Mouse (Mus musculus) intestine, embryonic 14.5 days (tissue): ENCODE measurements around the gene Zranb3. TPM values are rescaled to one million over a fixed set of nuclear protein-coding genes. Genes with fewer than 3 reads are reported as not detected.
A peak's percentile ranks its signal among the peaks of the same experiment; 100 is the strongest.
"Not testable (repeated sequence)": the region's sequence is repeated elsewhere in the genome, so short reads cannot be mapped to it uniquely, and the experiment has no call there.

Source experiments
- ATAC-seq: fragments of 200-750 bp; cut with Nextera tagmentation; replicated peaks from 2 replicates; pipeline ENCODE4 v1.8.0; 2017; ENCODE audit warnings: low read depth, moderate number of reproducible peaks, moderate TSS enrichment, moderate library complexity; ENCODE audit not compliant: low FRiP score, low TSS enrichment
- DNase-seq: peaks from one replicate; pipeline ENCODE4 v3.0.0-alpha.2; 2018; ENCODE audit warnings: low spot score
- H3K27ac ChIP-seq: fragments of 300-500 bp; sonication (generic); 2 replicates; pipeline ENCODE4 v1.5.1; 2014; ENCODE audit warnings: low read depth, mild to moderate bottlenecking, control low read depth
- H3K27me3 ChIP-seq: fragments of 300-500 bp; sonication (generic); replicated peaks from 2 replicates; pipeline ENCODE4 v1.6.1; 2014; ENCODE audit warnings: low read length, control low read depth; ENCODE audit not compliant: control insufficient read depth, insufficient read depth
- H3K36me3 ChIP-seq: fragments of 300-500 bp; sonication (generic); 2 replicates; pipeline ENCODE4 v1.6.1; 2014; ENCODE audit warnings: low read length, control low read depth; ENCODE audit not compliant: control insufficient read depth, insufficient read depth
- H3K4me1 ChIP-seq: fragments of 300-500 bp; sonication (generic); replicated peaks from 2 replicates; pipeline ENCODE4 v1.6.1; 2014; ENCODE audit warnings: low read length, control low read depth, mixed read lengths; ENCODE audit not compliant: control insufficient read depth, insufficient read depth
- H3K4me2 ChIP-seq: fragments of 300-500 bp; sonication (generic); 2 replicates; pipeline ENCODE4 v1.6.1; 2014; ENCODE audit warnings: low read length
- H3K4me3 ChIP-seq: fragments of 300-500 bp; sonication (generic); 2 replicates; pipeline ENCODE4 v1.5.1; 2014; ENCODE audit warnings: low read depth, low read length, control low read depth, mixed read lengths
- H3K9ac ChIP-seq: fragments of 300-500 bp; sonication (generic); 2 replicates; pipeline ENCODE4 v1.6.1; 2014; ENCODE audit warnings: mild to moderate bottlenecking, low read length
- H3K9me3 ChIP-seq: fragments of 300-500 bp; sonication (generic); 2 replicates; pipeline ENCODE4 v1.6.1; 2016; ENCODE audit warnings: low read length, control low read depth; ENCODE audit not compliant: control insufficient read depth
- WGBS: fragments of 180-500 bp; shearing (Covaris S2); extraction: QIAGEN DNeasy Blood & Tissue Kit; methylation state at CpG from one replicate; pipeline ENCODE4 v1.1.7; 2014; 5-methylcytosine and 5-hydroxymethylcytosine counted together
- polyA plus RNA-seq: library from polyadenylated mRNA; unstranded; fragments of >200 nt; fragmentation: Nextera tagmentation; extraction: Ambion mirVana; gene quantifications from 2 replicates; pipeline ENCODE4 v1.2.1, GENCODE M21; 2014

The Zranb3 gene
- polyA plus RNA-seq, 1 experiment from 2014 or later: 8.4 TPM

GRCm38 (mm10) chr1:127954800-127955199 lies 148.0 kb downstream of the Zranb3 start:
- ATAC-seq: no peak
- H3K4me2 ChIP-seq: no peak overlapping the region
- no peak overlapping the region for H3K9ac ChIP-seq
- WGBS: 49% methylated on average over 4 of the region's 4 CpGs
- DNase-seq: no peak
- no peaks in the 10 kb centered on the region for H3K9me3 ChIP-seq
- H3K27me3 ChIP-seq: no peaks in the 10 kb centered on the region
- no peaks in the 10 kb centered on the region for H3K4me1 ChIP-seq
- no peak overlapping the region for H3K27ac ChIP-seq
- no peaks in the 10 kb centered on the region for H3K36me3 ChIP-seq
- no peak overlapping the region for H3K4me3 ChIP-seq

GRCm38 (mm10) chr1:127954198-127954597 lies 148.6 kb downstream of the Zranb3 start:
- H3K9ac ChIP-seq, H3K36me3 ChIP-seq, H3K27ac ChIP-seq, H3K4me1 ChIP-seq, H3K9me3 ChIP-seq, DNase-seq, H3K4me3 ChIP-seq, ATAC-seq, H3K4me2 ChIP-seq, H3K27me3 ChIP-seq: not testable (repeated sequence)
- WGBS: 79% methylated on average over 4 of the region's 4 CpGs

- H3K9me3 ChIP-seq: 0 out of 2 replicates have a peak, but pooled peaks cover 4% of the 10 kb centered on the region
- H3K4me1 ChIP-seq: no peaks in the 10 kb centered on the region
- H3K36me3 ChIP-seq: no peaks in the 10 kb centered on the region
- H3K27me3 ChIP-seq: no peaks in the 10 kb centered on the region
- WGBS: 89% methylated on average over 4 of the region's 4 CpGs
- H3K27ac ChIP-seq: no peak overlapping the region
- DNase-seq (no peak), ATAC-seq (no peak)
- no peak overlapping the region for H3K4me2 ChIP-seq
- no peak overlapping the region for H3K4me3 ChIP-seq
- no peak overlapping the region for H3K9ac ChIP-seq
These were observed 150.6 kb downstream of the Zranb3 start for GRCm38 (mm10) chr1:127952276-127952675.

GRCm38 (mm10) chr1:127948748-127949147 lies 154.1 kb downstream of the Zranb3 start:
- WGBS: 86% methylated on average over 5 of the region's 5 CpGs
- no peak overlapping the region for H3K4me2 ChIP-seq
- H3K27ac ChIP-seq: no peak overlapping the region
- H3K9ac ChIP-seq: no peak overlapping the region
- H3K36me3 ChIP-seq: peaks cover 9% of the 10 kb centered on the region; the same call in 1 of the 2 replicates
- no peak overlapping the region for H3K4me3 ChIP-seq
- H3K4me1 ChIP-seq: peaks cover 9% of the 10 kb centered on the region; the same call in 1 of the 2 replicates
- DNase-seq: no peak
- H3K27me3 ChIP-seq: no peaks in the 10 kb centered on the region
- no peak for ATAC-seq
- H3K9me3 ChIP-seq: 0 out of 2 replicates have a peak, but pooled peaks cover 4% of the 10 kb centered on the region

GRCm38 (mm10) chr1:127946615-127947249 lies 156.1 kb downstream of the Zranb3 start:
- peak overlapping the region; percentile 24; the same call in 1 of the 2 replicates for H3K27ac ChIP-seq
- H3K4me2 ChIP-seq: no peak overlapping the region
- DNase-seq (no peak), ATAC-seq (no peak)
- H3K27me3 ChIP-seq: no peaks in the 10 kb centered on the region
- no peak overlapping the region for H3K9ac ChIP-seq
- WGBS: 67% methylated on average over 5 of the region's 5 CpGs
- peaks cover 29% of the 10 kb centered on the region for H3K36me3 ChIP-seq
- H3K4me3 ChIP-seq: no peak overlapping the region
- peaks cover 9% of the 10 kb centered on the region; the same call in 1 of the 2 replicates for H3K4me1 ChIP-seq
- 0 out of 2 replicates have a peak, but pooled peaks cover 4% of the 10 kb centered on the region for H3K9me3 ChIP-seq

GRCm38 (mm10) chr1:127945696-127946575 lies 156.9 kb downstream of the Zranb3 start:
- Histone ChIP-seq H3K27me3 (no peaks in the 10 kb centered on the region), H3K9me3 (0 out of 2 replicates have a peak, but pooled peaks cover 4% of the 10 kb centered on the region), H3K27ac (peak overlapping the region; percentile 24), H3K4me1 (peaks cover 9% of the 10 kb centered on the region; the same call in 1 of the 2 replicates), H3K4me2 (no peak overlapping the region), H3K36me3 (peaks cover 36% of the 10 kb centered on the region), H3K9ac (no peak overlapping the region), H3K4me3 (no peak overlapping the region)
- WGBS: 70% methylated on average over 3 of the region's 3 CpGs
- no peak for ATAC-seq
- DNase-seq: no peak

- ATAC-seq: peak; percentile 57
- no peak for DNase-seq
- 37% methylated on average over 6 of the region's 6 CpGs for WGBS
These were observed 159.3 kb downstream of the Zranb3 start for GRCm38 (mm10) chr1:127943516-127943915.

GRCm38 (mm10) chr1:127942231-127942630 lies 160.6 kb downstream of the Zranb3 start:
- Histone ChIP-seq H3K4me1 (peaks cover 9% of the 10 kb centered on the region; the same call in 1 of the 2 replicates), H3K4me3 (no peak overlapping the region), H3K27me3 (no peaks in the 10 kb centered on the region), H3K4me2 (no peak overlapping the region), H3K9me3 (peaks cover 8% of the 10 kb centered on the region; the same call in 1 of the 2 replicates), H3K9ac (no peak overlapping the region), H3K27ac (no peak overlapping the region), H3K36me3 (peaks cover 73% of the 10 kb centered on the region)
- WGBS: 85% methylated on average over 10 of the region's 10 CpGs
- ATAC-seq (no peak), DNase-seq (no peak)

More at GRCm38 (mm10) chr1:127943516-127943915, 159.3 kb downstream of the Zranb3 start:
- H3K36me3 ChIP-seq: peaks cover 60% of the 10 kb centered on the region
- no peaks in the 10 kb centered on the region for H3K27me3 ChIP-seq
- no peak overlapping the region for H3K4me3 ChIP-seq
- no peak overlapping the region for H3K27ac ChIP-seq
- H3K4me2 ChIP-seq: no peak overlapping the region
- H3K9me3 ChIP-seq: peaks cover 11% of the 10 kb centered on the region; the same call in 1 of the 2 replicates
- H3K4me1 ChIP-seq: peaks cover 9% of the 10 kb centered on the region; the same call in 1 of the 2 replicates
- H3K9ac ChIP-seq: no peak overlapping the region
